Mouse (Mus musculus): ENCODE results near the gene Hoxb5. TPM values are rescaled to one million over a fixed set of nuclear protein-coding genes. Genes with fewer than 3 reads are reported as not detected.

Gene Hoxb5
- total and polyA plus RNA-seq, 3 experiments = 0.18 to 0.23 TPM; not detected in 1

GRCm38 (mm10) chr11:96277151-96278044 is 25.7 kb upstream of the Hoxb5 start:
- intact Hi-C loops (cut with DNase I) = loop anchor here (2.0 to 5.0 kb wide), 3 partner anchors 275 to 585 kb away; no protein-coding TSS in a partner anchor
- H3K4me3 ChIP-seq = no peak overlapping the region
- H3K27ac ChIP-seq = no peak overlapping the region
- H3K36me3 ChIP-seq (ENCODE audit: control insufficient read depth, insufficient read depth, low read length) = no peaks in the 10 kb centered on the region
- no peaks in the 10 kb centered on the region for H3K4me1 ChIP-seq (ENCODE audit: control insufficient read depth, insufficient read depth, low read length)
- TF ChIP-seq EP300 (IDR thresholded peaks at IDR 0.05; ENCODE audit: insufficient read depth, low read depth, low read length) (no peak), CTCF (IDR thresholded peaks at IDR 0.05) (no peak), POLR2A (IDR thresholded peaks at IDR 0.05; ENCODE audit: insufficient read depth, low read depth, low read length) (no peak)
- H3K79me2 ChIP-seq (replicated peaks; ENCODE audit: control insufficient read depth, insufficient read depth, low read length) = no peaks in the 10 kb centered on the region
- peaks cover 34% of the 10 kb centered on the region for H3K27me3 ChIP-seq (ENCODE audit: control insufficient read depth, insufficient read depth, low read length)
- WGBS = 5% methylated on average over 35 of the region's 35 CpGs
- no peak for DNase-seq
- H3K9ac ChIP-seq (ENCODE audit: low read depth, low read length) = no peak overlapping the region

DNA sequence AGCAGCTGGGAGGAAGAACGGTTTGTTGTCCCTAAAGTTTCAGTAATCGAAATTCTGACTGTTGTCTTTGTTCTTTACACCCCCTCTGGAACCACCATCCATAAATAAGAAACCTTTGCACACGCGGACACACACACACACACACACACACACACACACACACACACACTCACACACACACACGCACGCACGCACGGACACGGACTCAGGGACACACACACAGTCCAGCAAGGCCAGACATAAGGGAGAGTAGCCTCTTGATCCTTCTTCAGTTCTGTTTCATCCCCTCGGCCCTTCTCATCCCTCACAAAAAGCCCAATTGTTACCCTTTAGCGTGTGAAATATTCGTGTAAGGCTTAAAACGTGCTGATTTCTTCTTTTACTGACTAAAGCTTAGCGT is 24.8 kb upstream of the Hoxb5 start:
- intact Hi-C loops (cut with DNase I) = loop anchor here (2.0 to 5.0 kb wide), 3 partner anchors 274 to 584 kb away; no protein-coding TSS in a partner anchor
- no peaks in the 10 kb centered on the region for H3K79me2 ChIP-seq (replicated peaks; ENCODE audit: control insufficient read depth, insufficient read depth, low read length)
- no peaks in the 10 kb centered on the region for H3K36me3 ChIP-seq (ENCODE audit: control insufficient read depth, insufficient read depth, low read length)
- TF ChIP-seq CTCF (IDR thresholded peaks at IDR 0.05) (no peak), POLR2A (IDR thresholded peaks at IDR 0.05; ENCODE audit: insufficient read depth, low read depth, low read length) (no peak)
- WGBS = 25% methylated on average over 14 of the region's 14 CpGs
- no peak overlapping the region for H3K9ac ChIP-seq (ENCODE audit: low read depth, low read length)
- H3K27ac ChIP-seq = no peak overlapping the region
- no peak overlapping the region for H3K4me3 ChIP-seq
- no peaks in the 10 kb centered on the region for H3K4me1 ChIP-seq (ENCODE audit: control insufficient read depth, insufficient read depth, low read length)
- DNase-seq = no peak
- H3K27me3 ChIP-seq (ENCODE audit: control insufficient read depth, insufficient read depth, low read length) = peaks cover 39% of the 10 kb centered on the region

DNA sequence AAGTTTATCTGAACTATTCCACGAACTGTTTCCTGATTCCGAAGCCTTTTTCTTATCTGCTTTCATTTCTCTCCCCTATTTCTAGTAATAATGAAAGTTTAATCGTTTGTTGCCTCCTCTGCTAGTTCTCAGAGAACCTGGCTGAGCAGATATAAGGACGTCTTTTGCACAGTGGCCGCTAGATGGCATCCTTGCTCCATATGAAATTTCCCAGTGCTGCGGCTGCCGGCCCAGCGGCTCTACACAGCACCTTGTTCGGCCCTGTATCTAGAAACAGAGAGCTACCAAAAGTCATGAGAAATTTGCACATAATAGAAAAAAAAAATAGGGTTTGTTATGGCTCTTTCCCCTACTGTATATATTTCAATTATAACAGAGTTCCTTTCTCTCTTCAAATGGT is 24.4 kb upstream of the Hoxb5 start:
- H3K4me1 ChIP-seq (ENCODE audit: control insufficient read depth, insufficient read depth, low read length) = no peaks in the 10 kb centered on the region
- H3K79me2 ChIP-seq (replicated peaks; ENCODE audit: control insufficient read depth, insufficient read depth, low read length) = no peaks in the 10 kb centered on the region
- TF ChIP-seq EP300 (IDR thresholded peaks at IDR 0.05; ENCODE audit: insufficient read depth, low read depth, low read length) (peak; percentile 79; the same call in 1 of the 2 replicates), POLR2A (IDR thresholded peaks at IDR 0.05; ENCODE audit: insufficient read depth, low read depth, low read length) (no peak), CTCF (IDR thresholded peaks at IDR 0.05) (peak; percentile 97)
- DNase-seq = peak; percentile 79 to 85
- intact Hi-C loops (cut with DNase I) = loop anchor here (1.0 to 5.0 kb wide), 4 partner anchors 16 to 584 kb away; no protein-coding TSS in a partner anchor
- no peak overlapping the region for H3K9ac ChIP-seq (ENCODE audit: low read depth, low read length)
- H3K4me3 ChIP-seq = no peak overlapping the region
- H3K27ac ChIP-seq = no peak overlapping the region
- no peaks in the 10 kb centered on the region for H3K36me3 ChIP-seq (ENCODE audit: control insufficient read depth, insufficient read depth, low read length)
- WGBS = 2% methylated on average over 9 of the region's 9 CpGs
- H3K27me3 ChIP-seq (ENCODE audit: control insufficient read depth, insufficient read depth, low read length) = peaks cover 39% of the 10 kb centered on the region

- no peak for TF ChIP-seq CTCF (IDR thresholded peaks at IDR 0.05)
- TF ChIP-seq EP300 (IDR thresholded peaks at IDR 0.05; ENCODE audit: insufficient read depth, low read depth, low read length) = no peak
- TF ChIP-seq POLR2A (IDR thresholded peaks at IDR 0.05; ENCODE audit: insufficient read depth, low read depth, low read length) = no peak
- H3K27me3 ChIP-seq (ENCODE audit: control insufficient read depth, insufficient read depth, low read length) = peaks cover 41% of the 10 kb centered on the region
Observed at GRCm38 (mm10) chr11:96279421-96280233, 23.5 kb upstream of the Hoxb5 start.

GRCm38 (mm10) chr11:96280399-96281378 is 22.4 kb upstream of the Hoxb5 start:
- H3K4me3 ChIP-seq = no peak overlapping the region
- TF ChIP-seq POLR2A (IDR thresholded peaks at IDR 0.05; ENCODE audit: insufficient read depth, low read depth, low read length) = no peak
- no peak for TF ChIP-seq CTCF (IDR thresholded peaks at IDR 0.05)
- TF ChIP-seq EP300 (IDR thresholded peaks at IDR 0.05; ENCODE audit: insufficient read depth, low read depth, low read length) = no peak
- no peak for DNase-seq
- H3K36me3 ChIP-seq (ENCODE audit: control insufficient read depth, insufficient read depth, low read length) = no peaks in the 10 kb centered on the region
- intact Hi-C loops (cut with DNase I) = loop anchor here (1.0 to 10.0 kb wide), 3 partner anchors 256 to 444 kb away; partner anchors contain the start of gene Igf2bp1
- peaks cover 44% of the 10 kb centered on the region for H3K27me3 ChIP-seq (ENCODE audit: control insufficient read depth, insufficient read depth, low read length)
- H3K9ac ChIP-seq (ENCODE audit: low read depth, low read length) = no peak overlapping the region
- H3K79me2 ChIP-seq (replicated peaks; ENCODE audit: control insufficient read depth, insufficient read depth, low read length) = no peaks in the 10 kb centered on the region
- WGBS = 18% methylated on average over 8 of the region's 8 CpGs
- peaks cover 1% of the 10 kb centered on the region; the same call in 1 of the 2 replicates for H3K4me1 ChIP-seq (ENCODE audit: control insufficient read depth, insufficient read depth, low read length)
- no peak overlapping the region for H3K27ac ChIP-seq

More at GRCm38 (mm10) chr11:96279421-96280233, 23.5 kb upstream of the Hoxb5 start:
- 0 out of 2 replicates have a peak, but pooled peaks cover 1% of the 10 kb centered on the region for H3K4me1 ChIP-seq (ENCODE audit: control insufficient read depth, insufficient read depth, low read length)
- no peaks in the 10 kb centered on the region for H3K36me3 ChIP-seq (ENCODE audit: control insufficient read depth, insufficient read depth, low read length)
- intact Hi-C loops (cut with DNase I) = loop anchor here (1.0 to 10.0 kb wide), 7 partner anchors 15 to 583 kb away; partner anchors contain the start of gene Igf2bp1
- no peak overlapping the region for H3K9ac ChIP-seq (ENCODE audit: low read depth, low read length)
- no peak overlapping the region for H3K27ac ChIP-seq
- DNase-seq = no peak
- no peak overlapping the region for H3K4me3 ChIP-seq
- H3K79me2 ChIP-seq (replicated peaks; ENCODE audit: control insufficient read depth, insufficient read depth, low read length) = no peaks in the 10 kb centered on the region
- 5% methylated on average over 31 of the region's 31 CpGs for WGBS

Measured in heart, adult 2 months (tissue).